Mouse (Mus musculus) gastrocnemius, adult 18-20 months (tissue): ENCODE measurements around the gene Trio. TPM values are rescaled to one million over a fixed set of nuclear protein-coding genes. Genes with fewer than 3 reads are reported as not detected.

ENCODE experiments used
- DNase-seq: peaks from one replicate; pipeline ENCODE4 v3.0.0; 2021; ENCODE audit warnings: low spot score
- total RNA-seq, 2 experiments: library from RNA; stranded (reverse); gene quantifications; 2 replicates each; pipeline ENCODE4 v1.2.3; 2021

The Trio gene
- total RNA-seq, 2 experiments from 2014 or later = 21.1 to 33.0 TPM

DNA sequence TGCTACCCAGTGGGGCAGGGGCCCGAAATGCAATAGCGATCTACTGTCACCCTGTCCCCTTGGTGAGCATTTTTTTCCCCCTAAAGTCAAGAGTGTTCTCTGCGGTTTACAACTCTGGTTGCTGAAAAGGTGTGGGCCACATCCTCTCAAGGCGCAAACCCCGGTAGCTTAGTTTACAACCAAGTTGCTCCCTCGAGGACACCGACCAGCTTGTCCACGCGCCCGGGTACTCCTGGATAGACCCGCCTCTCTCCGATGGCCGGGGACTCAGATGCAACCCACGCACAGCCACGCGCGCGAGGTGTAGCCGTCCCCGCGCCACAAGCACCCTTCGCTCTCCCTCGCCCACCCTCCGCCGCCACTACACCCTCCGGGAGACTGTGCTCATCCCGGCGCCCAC, 344.7 kb downstream of the Trio start:
- DNase-seq = no peak

Other genes with a start within 250 kb of the Trio start
- gene Dnah5, start 177.9 kb upstream of the Trio start, total RNA-seq = under 1 TPM in 1 of 2 experiments, not detected in 1; 0.02 TPM